Mouse (Mus musculus) thymus, postnatal 36 days (tissue): ENCODE measurements around the gene Rai1.

ENCODE experiments used
- DNase-seq, 2 experiments: peaks; one replicate each; pipeline ENCODE4 v3.0.0; 2022; ENCODE audit warnings: mixed read lengths in 2 of 2

Gene Rai1

DNA sequence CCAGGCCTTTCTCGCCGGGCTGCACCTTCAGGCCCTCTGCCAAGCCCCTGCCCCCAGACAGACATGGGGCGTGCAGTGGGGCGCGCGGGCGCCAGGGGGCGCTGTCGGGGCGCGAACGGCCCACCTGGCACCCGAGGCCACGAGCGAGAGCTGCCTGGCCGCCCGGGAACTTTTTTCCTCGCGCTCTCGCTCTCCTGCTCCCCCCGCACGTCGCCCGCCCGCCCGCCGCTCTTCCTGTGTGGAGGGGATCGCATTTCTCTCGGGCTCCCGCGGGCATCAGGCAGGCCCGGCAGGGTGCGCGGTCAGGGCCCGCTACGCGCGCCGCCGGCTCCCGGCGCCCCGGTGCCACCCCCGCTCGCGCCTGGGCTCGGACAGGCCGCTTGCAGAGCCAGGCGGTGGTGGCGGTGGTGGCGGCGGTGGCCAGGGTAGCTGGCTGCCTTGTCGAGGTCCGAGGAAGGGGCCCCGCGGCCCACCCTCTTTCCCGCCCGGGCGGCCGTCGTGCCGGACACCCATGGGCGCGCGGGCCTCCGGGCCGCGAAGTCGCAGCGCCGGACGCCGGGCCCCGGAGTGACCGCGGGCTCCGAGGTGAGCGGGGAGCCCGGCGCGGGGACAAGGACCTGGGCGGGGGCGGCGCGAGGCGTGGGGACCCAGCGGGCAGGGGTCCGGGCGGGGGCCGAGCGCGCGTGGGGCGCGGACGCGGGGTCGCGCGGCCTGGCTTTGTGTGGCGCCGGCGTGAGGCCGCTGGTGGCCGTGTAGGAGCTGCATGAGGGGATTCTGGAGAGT lies at the start of gene Rai1:
Gene Rai1 (plus strand): TSS at position 204 of the 783 bp plus-strand sequence.
- DNase-seq, result peak; percentile 95 to 96

DNA sequence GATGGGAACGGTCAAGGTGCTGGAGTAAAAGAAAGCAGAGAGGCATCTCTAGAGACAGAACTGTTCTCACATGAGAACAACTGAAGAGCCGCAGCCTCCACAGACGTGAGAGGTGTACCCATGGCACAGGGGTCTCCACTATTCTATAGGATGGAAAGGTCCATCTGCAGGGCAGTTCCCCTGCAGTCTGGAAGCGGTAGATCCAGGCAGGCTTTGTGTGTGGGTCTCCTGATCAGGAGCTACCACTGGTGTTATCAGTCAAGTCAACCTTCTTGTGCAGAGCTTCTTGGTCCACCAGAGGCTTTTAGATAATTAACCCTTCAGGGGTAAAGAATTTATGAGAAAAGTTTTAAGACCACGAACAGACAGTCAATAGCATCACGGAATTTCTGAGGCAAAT lies 48.3 kb upstream of the Rai1 start:
- DNase-seq, result no peak

DNA sequence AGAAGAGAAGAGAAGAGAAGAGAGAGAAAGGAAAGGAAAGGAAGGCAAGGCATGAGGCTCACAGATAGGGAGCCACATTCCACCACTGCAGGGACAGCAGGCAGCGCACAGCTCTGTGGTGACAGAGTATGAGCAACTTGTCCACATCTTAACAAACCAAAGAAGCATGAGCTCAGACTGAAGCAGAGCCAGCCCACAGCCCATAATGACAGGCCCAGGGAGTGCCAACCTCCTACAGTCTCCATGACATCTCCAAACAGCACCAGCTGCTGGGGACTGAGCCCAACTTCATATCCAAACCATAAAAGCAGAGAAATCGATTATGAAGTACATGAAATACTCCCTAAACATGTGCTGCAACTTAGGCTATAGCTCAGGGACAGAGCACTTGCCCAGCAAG lies 46.8 kb upstream of the Rai1 start:
- no peak for DNase-seq

DNA sequence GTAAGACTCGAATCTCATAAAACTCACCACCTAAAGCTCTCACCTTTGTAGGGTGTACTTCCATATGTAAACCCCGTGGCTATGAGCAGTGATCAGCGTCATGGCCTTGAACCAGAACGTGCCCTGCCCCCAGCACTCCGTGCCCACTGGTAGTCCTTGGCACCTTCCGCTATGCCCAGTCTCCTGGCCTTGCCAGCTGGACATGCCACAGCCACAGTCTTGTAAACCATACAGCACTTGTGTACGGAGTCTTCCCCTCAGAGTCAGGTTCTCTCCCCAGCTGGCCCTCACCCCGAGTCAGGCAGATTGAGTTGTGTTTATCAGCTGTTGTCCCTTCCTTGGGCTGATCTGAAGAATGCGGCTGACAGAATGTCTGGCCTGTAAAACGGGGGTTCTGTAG lies 46.4 kb upstream of the Rai1 start:
- no peak for DNase-seq

- no peak for DNase-seq
Observed at GRCm38 (mm10) chr11:60060026-60060425, 44.8 kb upstream of the Rai1 start.

DNA sequence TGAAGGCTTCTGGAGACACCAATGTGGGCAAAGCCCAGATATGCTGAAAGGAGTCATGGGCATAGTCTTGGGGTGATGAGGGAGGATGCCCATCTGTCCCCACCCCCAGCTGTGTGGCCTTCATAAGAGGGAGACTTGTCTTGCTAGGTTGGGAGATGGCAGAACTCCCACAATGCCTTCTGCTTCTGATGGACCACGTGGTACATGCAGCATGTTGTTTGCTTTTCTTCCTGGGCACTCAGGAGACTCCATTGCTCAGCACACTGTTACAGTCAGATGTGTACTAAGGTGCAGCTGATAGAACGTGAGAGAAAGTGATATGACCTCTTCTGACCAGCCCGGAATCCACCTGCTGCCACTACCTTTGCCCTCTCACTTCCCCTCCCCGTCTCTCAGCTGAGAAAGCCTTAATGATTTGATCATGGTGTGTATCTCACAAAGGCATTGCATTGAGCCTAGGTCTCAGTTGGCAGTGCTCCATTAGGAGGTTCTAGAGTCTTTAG lies 43.3 kb upstream of the Rai1 start:
- no peak for DNase-seq

- no peak for DNase-seq
Observed at GRCm38 (mm10) chr11:60065267-60065666, 39.5 kb upstream of the Rai1 start.

DNA sequence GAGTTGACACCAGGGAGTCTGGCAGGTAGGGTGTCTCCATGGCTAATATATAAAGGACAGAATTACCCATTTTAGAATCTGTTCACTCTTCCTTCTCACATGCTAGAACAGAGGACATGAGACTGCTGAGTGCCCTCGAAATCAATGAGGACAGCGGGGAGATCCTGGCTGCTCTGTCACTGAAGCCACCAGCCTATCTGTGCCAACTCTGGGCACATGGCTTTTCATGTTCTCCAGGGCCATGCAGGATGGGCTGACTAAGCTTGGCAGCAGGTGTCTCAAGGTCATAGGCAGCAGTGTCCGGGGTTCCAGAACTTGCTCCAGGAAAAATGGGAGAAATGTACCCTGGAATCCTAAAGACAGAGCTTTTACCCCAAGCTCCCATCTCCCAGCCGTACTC lies 37.2 kb upstream of the Rai1 start:
- no peak for DNase-seq

GRCm38 (mm10) chr11:60068631-60069030 lies 36.2 kb upstream of the Rai1 start:
- DNase-seq, result no peak

- peak; percentile 58 to 61 for DNase-seq
Observed at GRCm38 (mm10) chr11:60070599-60070998, 34.2 kb upstream of the Rai1 start.

DNA sequence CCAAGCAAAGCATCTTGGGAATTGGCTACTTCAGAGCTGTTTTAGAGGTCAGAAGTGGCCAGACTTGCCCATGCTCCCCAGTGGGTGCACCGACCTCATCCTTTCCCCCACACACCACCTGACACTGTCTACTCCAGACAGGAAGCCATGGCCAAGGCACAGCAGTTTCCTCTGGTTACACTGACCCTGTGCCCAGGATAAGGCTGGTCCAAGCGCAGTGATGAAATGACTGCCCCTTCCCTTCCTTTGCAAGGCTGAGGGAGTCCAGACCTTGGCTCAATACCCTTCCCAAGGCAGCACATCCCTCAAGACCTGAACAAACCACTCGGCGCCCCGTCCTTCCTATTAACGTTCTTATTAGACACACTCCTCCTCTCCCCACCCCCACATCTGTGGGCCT lies 33.6 kb upstream of the Rai1 start:
- DNase-seq, result no peak

GRCm38 (mm10) chr11:60073121-60073520 lies 31.7 kb upstream of the Rai1 start:
- DNase-seq, result no peak

DNA sequence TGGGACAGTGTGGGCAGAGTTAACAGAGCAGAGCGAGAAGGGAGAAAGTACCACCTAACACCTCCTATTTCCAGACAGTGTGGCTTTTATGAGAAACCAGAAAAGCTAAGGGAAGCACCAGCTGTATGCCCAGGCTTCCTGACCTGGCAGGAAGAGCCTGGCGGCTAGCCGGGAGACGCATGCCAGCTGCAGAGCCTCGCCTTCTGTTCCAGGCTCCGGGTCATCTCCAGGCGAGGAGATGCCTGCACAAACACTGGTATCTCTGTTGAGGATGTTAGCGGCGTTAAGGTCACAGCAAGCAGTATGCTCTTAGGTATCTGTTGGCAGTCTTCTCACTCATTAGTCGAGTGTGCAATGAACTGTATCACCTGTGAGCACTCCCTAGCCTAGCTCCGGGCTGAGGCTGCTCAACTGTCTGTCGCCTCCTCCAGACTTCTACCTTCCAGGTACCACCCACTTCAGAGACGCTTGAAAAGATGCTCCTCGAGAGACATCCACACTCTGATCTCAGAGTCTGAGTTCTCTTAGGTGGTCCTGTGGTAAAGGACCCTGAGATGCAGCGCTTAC lies 30.8 kb upstream of the Rai1 start:
- DNase-seq, result no peak

DNA sequence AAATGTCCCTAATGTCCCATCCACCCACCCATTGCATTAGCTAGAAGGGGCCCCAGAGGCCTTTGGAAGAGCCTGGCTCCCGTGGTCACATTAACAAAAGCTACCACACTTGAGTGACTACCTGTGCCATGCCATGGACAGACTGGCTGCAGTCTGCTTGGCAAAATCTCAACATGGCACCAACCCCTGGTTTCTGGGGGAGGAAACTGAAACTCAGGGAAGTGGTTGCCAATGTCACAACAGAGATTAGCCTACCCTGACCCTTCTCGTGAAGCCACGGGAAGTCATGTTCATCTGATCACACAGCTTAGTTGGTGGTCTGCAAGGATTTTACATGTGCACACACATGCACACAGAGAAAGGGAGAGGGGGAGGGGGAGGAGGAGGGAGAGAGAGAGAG lies 28.6 kb upstream of the Rai1 start:
- no peak for DNase-seq

DNA sequence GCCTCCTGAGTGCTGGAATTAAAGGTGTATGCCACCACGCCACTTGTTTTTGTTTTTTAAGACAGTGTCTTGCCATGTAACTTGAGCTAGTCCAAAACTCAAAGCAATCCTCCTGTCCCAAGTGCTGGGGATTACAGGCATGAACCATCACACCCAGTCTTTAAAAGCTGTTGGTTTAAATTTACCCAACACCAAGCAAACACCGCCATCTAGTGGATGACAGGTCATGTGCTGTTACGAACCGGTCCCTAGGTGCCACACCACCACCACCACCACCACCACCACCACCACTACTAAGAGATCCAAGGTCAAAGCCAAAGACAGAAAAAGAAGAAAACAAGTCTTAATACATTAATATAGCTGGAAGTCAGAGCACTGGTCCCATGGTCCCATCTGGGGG lies 28.0 kb upstream of the Rai1 start:
- DNase-seq, result peak; percentile 55 to 63

DNA sequence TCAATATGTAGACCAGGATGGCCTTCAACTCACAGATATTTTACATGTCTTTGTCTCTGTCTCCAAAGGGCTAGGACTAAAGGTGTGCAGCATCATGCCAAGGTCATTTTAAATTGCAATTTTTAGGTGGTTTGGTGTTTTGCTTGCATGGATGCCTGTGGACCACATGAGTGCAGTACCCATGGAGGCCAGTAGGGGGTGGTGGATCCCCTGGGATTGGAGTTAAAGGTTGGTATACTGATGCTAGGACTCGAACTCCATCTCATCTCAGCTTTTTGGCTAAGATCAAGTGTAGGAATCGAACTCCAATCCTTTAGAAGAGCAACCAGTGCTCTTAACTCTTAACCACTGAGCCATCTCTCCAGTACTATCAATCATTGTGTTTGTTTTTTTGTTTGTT lies 20.2 kb upstream of the Rai1 start:
- DNase-seq, result peak; percentile 75 to 83

GRCm38 (mm10) chr11:60086676-60087075 lies 18.1 kb upstream of the Rai1 start:
- DNase-seq, result no peak

GRCm38 (mm10) chr11:60088947-60089346 lies 15.9 kb upstream of the Rai1 start:
- DNase-seq, result peak in 1 of 2 experiments; percentile 39

- no peak for DNase-seq
Observed at GRCm38 (mm10) chr11:60090696-60091421, 14.0 kb upstream of the Rai1 start.

DNA sequence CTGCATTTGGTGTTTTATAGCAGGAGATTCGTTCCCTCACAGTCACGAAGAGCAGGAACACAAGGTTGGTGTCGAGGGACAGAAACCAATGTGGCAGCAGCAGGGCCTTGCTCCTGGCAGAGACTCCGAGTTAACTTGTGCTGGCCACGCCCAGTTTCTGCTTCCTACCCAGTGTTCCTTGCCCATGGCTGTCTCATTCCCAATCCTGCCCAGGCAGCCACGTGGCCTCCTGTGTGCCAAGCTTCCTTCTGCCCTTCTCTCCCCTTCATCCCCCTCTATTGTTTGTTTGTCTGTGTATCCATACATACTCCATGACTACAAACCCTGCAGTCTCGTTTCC lies 13.4 kb upstream of the Rai1 start:
- DNase-seq, result no peak

GRCm38 (mm10) chr11:60093227-60093626 lies 11.6 kb upstream of the Rai1 start:
- DNase-seq, result no peak

DNA sequence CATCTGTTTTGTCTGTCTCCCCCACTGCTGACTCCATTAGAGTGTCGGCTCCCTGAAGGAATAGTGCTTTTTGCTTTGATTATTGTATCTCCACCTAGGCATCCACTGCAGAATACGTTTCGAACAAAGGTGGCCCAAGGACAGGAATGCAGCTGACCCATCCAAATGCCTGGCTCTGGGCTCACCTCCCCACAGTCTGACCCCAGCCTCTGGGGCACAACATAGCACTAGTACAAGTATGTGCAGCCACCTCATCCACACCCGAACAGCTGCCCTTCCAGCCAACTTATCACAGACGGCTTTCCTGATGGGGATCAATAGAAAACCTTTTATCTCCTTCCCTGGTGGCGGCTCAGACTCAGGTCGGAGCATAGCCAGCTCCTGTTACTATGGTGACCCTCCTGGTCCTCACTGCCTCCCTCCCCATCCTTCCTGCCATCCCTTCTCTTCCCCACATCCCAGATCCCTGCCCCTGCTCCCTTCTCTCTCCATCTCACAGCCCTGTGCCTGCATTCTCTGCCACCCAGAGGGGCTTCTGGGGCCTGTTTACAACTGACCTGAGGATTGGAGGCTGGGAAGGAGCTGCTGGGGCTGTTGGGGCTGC lies 10.7 kb upstream of the Rai1 start:
- no peak for DNase-seq
